Mouse (Mus musculus): ENCODE measurements around the gene Tmem86a. TPM values are rescaled to one million over a fixed set of nuclear protein-coding genes. Genes with fewer than 3 reads are reported as not detected.

The Tmem86a gene
- polyA plus RNA-seq, 1 experiment from 2014 or later, result 18.3 TPM

- WGBS, result 90% methylated on average over 4 of the region's 4 CpGs
- no peaks in the 10 kb centered on the region for H3K9me3 ChIP-seq (ENCODE audit: control insufficient read depth, low read length)
- ATAC-seq (ENCODE audit: low FRiP score, low TSS enrichment), result no peak
- H3K4me1 ChIP-seq (ENCODE audit: control insufficient read depth, insufficient read depth, low read length), result peaks cover 16% of the 10 kb centered on the region; the same call in 1 of the 2 replicates
- no peaks in the 10 kb centered on the region for H3K27me3 ChIP-seq (ENCODE audit: control insufficient read depth, insufficient read depth, low read length)
- peaks cover 10% of the 10 kb centered on the region for H3K36me3 ChIP-seq (ENCODE audit: control insufficient read depth, insufficient read depth, low read length)
- no peak overlapping the region for H3K27ac ChIP-seq (ENCODE audit: low read depth, low read length)
- H3K9ac ChIP-seq (ENCODE audit: low read depth, low read length), result no peak overlapping the region
- no peak overlapping the region for H3K4me3 ChIP-seq (ENCODE audit: low read length)
- no peak overlapping the region for H3K4me2 ChIP-seq (replicated peaks; ENCODE audit: low read depth, low read length)
Measured at GRCm38 (mm10) chr7:47056273-47056672, 5.9 kb downstream of the Tmem86a start.

GRCm38 (mm10) chr7:47059339-47059738 is 8.9 kb downstream of the Tmem86a start:
- no peaks in the 10 kb centered on the region for H3K9me3 ChIP-seq (ENCODE audit: control insufficient read depth, low read length)
- H3K36me3 ChIP-seq (ENCODE audit: control insufficient read depth, insufficient read depth, low read length), result no peaks in the 10 kb centered on the region
- no peak overlapping the region for H3K27ac ChIP-seq (ENCODE audit: low read depth, low read length)
- no peak overlapping the region for H3K4me2 ChIP-seq (replicated peaks; ENCODE audit: low read depth, low read length)
- WGBS, result 77% methylated on average over 7 of the region's 7 CpGs
- H3K27me3 ChIP-seq (ENCODE audit: control insufficient read depth, insufficient read depth, low read length), result no peaks in the 10 kb centered on the region
- H3K4me1 ChIP-seq (ENCODE audit: control insufficient read depth, insufficient read depth, low read length), result no peaks in the 10 kb centered on the region
- ATAC-seq (ENCODE audit: low FRiP score, low TSS enrichment), result no peak
- H3K4me3 ChIP-seq (ENCODE audit: low read length), result no peak overlapping the region
- H3K9ac ChIP-seq (ENCODE audit: low read depth, low read length), result no peak overlapping the region

DNA sequence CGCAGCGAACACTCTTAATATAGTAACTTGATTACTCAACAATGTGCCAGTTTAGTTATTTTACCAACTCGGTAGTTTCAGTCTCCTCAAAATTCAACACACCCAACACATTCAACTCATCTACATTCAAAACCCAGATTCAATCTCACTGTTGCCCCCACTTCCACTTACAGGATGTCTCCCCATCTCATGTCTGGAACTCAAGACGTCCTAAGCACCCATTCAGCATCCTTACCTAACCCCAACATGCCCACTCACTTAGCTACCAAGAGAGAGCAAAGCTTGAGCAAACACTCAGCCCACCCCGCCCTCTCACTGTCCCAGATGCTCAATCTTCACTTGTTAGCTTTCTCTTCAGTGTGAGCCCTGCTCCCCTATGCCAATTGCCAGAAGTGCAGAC is 11.2 kb downstream of the Tmem86a start:
- H3K36me3 ChIP-seq (ENCODE audit: control insufficient read depth, insufficient read depth, low read length), result no peaks in the 10 kb centered on the region
- no peak overlapping the region for H3K9ac ChIP-seq (ENCODE audit: low read depth, low read length)
- H3K4me1 ChIP-seq (ENCODE audit: control insufficient read depth, insufficient read depth, low read length), result no peaks in the 10 kb centered on the region
- H3K27me3 ChIP-seq (ENCODE audit: control insufficient read depth, insufficient read depth, low read length), result no peaks in the 10 kb centered on the region
- H3K4me3 ChIP-seq (ENCODE audit: low read length), result no peak overlapping the region
- no peak for ATAC-seq (ENCODE audit: low FRiP score, low TSS enrichment)
- H3K9me3 ChIP-seq (ENCODE audit: control insufficient read depth, low read length), result no peaks in the 10 kb centered on the region
- WGBS, result 83% methylated on average over 5 of the region's 5 CpGs
- H3K27ac ChIP-seq (ENCODE audit: low read depth, low read length), result no peak overlapping the region
- no peak overlapping the region for H3K4me2 ChIP-seq (replicated peaks; ENCODE audit: low read depth, low read length)

- H3K9ac ChIP-seq (ENCODE audit: low read depth, low read length), result no peak overlapping the region
- H3K4me3 ChIP-seq (ENCODE audit: low read length), result no peak overlapping the region
- H3K9me3 ChIP-seq (ENCODE audit: control insufficient read depth, low read length), result no peaks in the 10 kb centered on the region
- WGBS, result 79% methylated on average over 3 of the region's 3 CpGs
- no peak overlapping the region for H3K4me2 ChIP-seq (replicated peaks; ENCODE audit: low read depth, low read length)
- no peak overlapping the region for H3K27ac ChIP-seq (ENCODE audit: low read depth, low read length)
- H3K4me1 ChIP-seq (ENCODE audit: control insufficient read depth, insufficient read depth, low read length), result no peaks in the 10 kb centered on the region
- no peaks in the 10 kb centered on the region for H3K27me3 ChIP-seq (ENCODE audit: control insufficient read depth, insufficient read depth, low read length)
- H3K36me3 ChIP-seq (ENCODE audit: control insufficient read depth, insufficient read depth, low read length), result no peaks in the 10 kb centered on the region
- no peak for ATAC-seq (ENCODE audit: low FRiP score, low TSS enrichment)
Measured at GRCm38 (mm10) chr7:47066942-47067341, 16.5 kb downstream of the Tmem86a start.

DNA sequence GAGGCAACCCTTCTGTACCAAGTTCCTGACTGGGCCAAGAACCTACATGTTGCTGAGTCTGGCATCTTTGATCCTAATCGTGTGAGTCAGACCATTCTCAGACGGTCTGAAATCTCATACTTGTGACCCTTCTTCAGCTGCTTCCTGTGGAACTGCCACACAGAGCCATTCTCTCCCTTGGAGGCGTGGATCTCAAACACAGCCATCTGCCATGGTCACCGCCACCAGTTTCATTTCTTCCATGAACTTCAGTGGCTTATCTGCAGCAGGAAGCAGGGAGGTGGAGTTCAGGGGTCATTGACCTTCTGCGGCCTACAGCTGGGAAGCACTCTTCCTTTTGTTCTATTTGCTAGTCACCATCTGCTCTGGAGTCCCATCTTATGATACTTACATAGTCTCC is 17.5 kb downstream of the Tmem86a start:
- H3K36me3 ChIP-seq (ENCODE audit: control insufficient read depth, insufficient read depth, low read length), result no peaks in the 10 kb centered on the region
- no peak overlapping the region for H3K27ac ChIP-seq (ENCODE audit: low read depth, low read length)
- WGBS, result 54% methylated on average over 5 of the region's 5 CpGs
- H3K27me3 ChIP-seq (ENCODE audit: control insufficient read depth, insufficient read depth, low read length), result no peaks in the 10 kb centered on the region
- no peak overlapping the region for H3K4me3 ChIP-seq (ENCODE audit: low read length)
- H3K4me2 ChIP-seq (replicated peaks; ENCODE audit: low read depth, low read length), result no peak overlapping the region
- no peak for ATAC-seq (ENCODE audit: low FRiP score, low TSS enrichment)
- H3K9ac ChIP-seq (ENCODE audit: low read depth, low read length), result no peak overlapping the region
- no peaks in the 10 kb centered on the region for H3K9me3 ChIP-seq (ENCODE audit: control insufficient read depth, low read length)
- H3K4me1 ChIP-seq (ENCODE audit: control insufficient read depth, insufficient read depth, low read length), result peaks cover 4% of the 10 kb centered on the region; the same call in 1 of the 2 replicates

DNA sequence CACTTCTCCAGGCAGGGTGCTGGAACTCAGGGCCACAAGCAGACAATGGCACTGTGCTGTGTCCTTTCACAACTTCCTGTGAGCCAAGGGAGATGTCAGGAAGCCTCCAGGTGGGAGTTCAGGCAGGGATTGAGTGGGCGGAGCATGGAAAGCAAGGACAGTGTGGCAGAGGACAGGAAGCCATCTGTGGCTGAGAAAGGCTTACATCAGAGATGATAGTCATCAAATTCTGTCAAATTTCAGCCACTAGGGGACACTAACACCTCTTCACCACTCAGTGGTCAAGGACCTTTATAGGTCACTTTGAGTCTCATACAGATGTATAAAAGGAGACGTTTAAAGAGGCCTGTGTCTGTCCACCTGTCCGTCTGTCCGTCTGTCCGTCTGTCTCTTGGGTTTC is 22.1 kb downstream of the Tmem86a start:
- ATAC-seq (ENCODE audit: low FRiP score, low TSS enrichment), result peak; percentile 4; the same call in 1 of the 2 replicates
- H3K27me3 ChIP-seq (ENCODE audit: control insufficient read depth, insufficient read depth, low read length), result no peaks in the 10 kb centered on the region
- WGBS, result 75% methylated on average over 5 of the region's 5 CpGs
- H3K36me3 ChIP-seq (ENCODE audit: control insufficient read depth, insufficient read depth, low read length), result no peaks in the 10 kb centered on the region
- H3K4me1 ChIP-seq (ENCODE audit: control insufficient read depth, insufficient read depth, low read length), result peaks cover 13% of the 10 kb centered on the region; the same call in 1 of the 2 replicates
- H3K4me2 ChIP-seq (replicated peaks; ENCODE audit: low read depth, low read length), result no peak overlapping the region
- H3K9ac ChIP-seq (ENCODE audit: low read depth, low read length), result no peak overlapping the region
- no peak overlapping the region for H3K4me3 ChIP-seq (ENCODE audit: low read length)
- H3K27ac ChIP-seq (ENCODE audit: low read depth, low read length), result peak overlapping the region; percentile 68; the same call in 1 of the 2 replicates
- H3K9me3 ChIP-seq (ENCODE audit: control insufficient read depth, low read length), result no peaks in the 10 kb centered on the region

GRCm38 (mm10) chr7:47073536-47074521 is 23.4 kb downstream of the Tmem86a start:
- Histone ChIP-seq H3K9ac (ENCODE audit: low read depth, low read length) (no peak overlapping the region), H3K9me3 (ENCODE audit: control insufficient read depth, low read length) (no peaks in the 10 kb centered on the region), H3K4me1 (ENCODE audit: control insufficient read depth, insufficient read depth, low read length) (peaks cover 13% of the 10 kb centered on the region; the same call in 1 of the 2 replicates), H3K27me3 (ENCODE audit: control insufficient read depth, insufficient read depth, low read length) (no peaks in the 10 kb centered on the region), H3K36me3 (ENCODE audit: control insufficient read depth, insufficient read depth, low read length) (no peaks in the 10 kb centered on the region), H3K4me3 (ENCODE audit: low read length) (no peak overlapping the region), H3K4me2 (replicated peaks; ENCODE audit: low read depth, low read length) (no peak overlapping the region), H3K27ac (ENCODE audit: low read depth, low read length) (peak overlapping the region; percentile 68; the same call in 1 of the 2 replicates)
- 22% methylated on average over 18 of the region's 18 CpGs for WGBS
- ATAC-seq (ENCODE audit: low FRiP score, low TSS enrichment), result peak; percentile 84

DNA sequence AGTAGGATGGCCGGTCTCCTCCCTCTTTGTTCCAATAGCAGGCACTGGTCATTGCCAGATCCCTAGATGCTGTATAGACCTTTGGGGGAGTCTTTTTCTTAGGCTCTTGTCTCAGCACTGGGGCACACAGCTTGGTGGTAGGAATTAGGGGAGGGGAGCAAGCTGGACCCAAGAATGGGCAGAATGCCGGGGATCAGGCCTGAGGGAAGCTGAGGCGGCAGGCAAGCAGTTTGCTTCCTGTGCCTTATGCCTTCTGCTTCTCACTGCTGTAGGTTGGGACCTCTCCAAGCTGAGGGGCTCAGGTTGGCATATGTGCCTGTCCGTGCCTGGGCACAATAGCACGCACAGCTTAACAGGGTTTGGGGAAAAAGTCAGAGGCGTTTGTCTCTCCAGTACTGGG is 25.8 kb downstream of the Tmem86a start:
- H3K4me1 ChIP-seq (ENCODE audit: control insufficient read depth, insufficient read depth, low read length), result peaks cover 13% of the 10 kb centered on the region; the same call in 1 of the 2 replicates
- H3K4me3 ChIP-seq (ENCODE audit: low read length), result no peak overlapping the region
- H3K27me3 ChIP-seq (ENCODE audit: control insufficient read depth, insufficient read depth, low read length), result no peaks in the 10 kb centered on the region
- no peak overlapping the region for H3K27ac ChIP-seq (ENCODE audit: low read depth, low read length)
- WGBS, result 93% methylated on average over 6 of the region's 6 CpGs
- H3K4me2 ChIP-seq (replicated peaks; ENCODE audit: low read depth, low read length), result no peak overlapping the region
- no peak overlapping the region for H3K9ac ChIP-seq (ENCODE audit: low read depth, low read length)
- no peaks in the 10 kb centered on the region for H3K9me3 ChIP-seq (ENCODE audit: control insufficient read depth, low read length)
- no peak for ATAC-seq (ENCODE audit: low FRiP score, low TSS enrichment)
- no peaks in the 10 kb centered on the region for H3K36me3 ChIP-seq (ENCODE audit: control insufficient read depth, insufficient read depth, low read length)

GRCm38 (mm10) chr7:47076729-47077128 is 26.3 kb downstream of the Tmem86a start:
- Histone ChIP-seq H3K4me3 (ENCODE audit: low read length) (no peak overlapping the region), H3K9ac (ENCODE audit: low read depth, low read length) (no peak overlapping the region), H3K4me2 (replicated peaks; ENCODE audit: low read depth, low read length) (no peak overlapping the region), H3K27ac (ENCODE audit: low read depth, low read length) (no peak overlapping the region), H3K36me3 (ENCODE audit: control insufficient read depth, insufficient read depth, low read length) (no peaks in the 10 kb centered on the region), H3K27me3 (ENCODE audit: control insufficient read depth, insufficient read depth, low read length) (no peaks in the 10 kb centered on the region), H3K9me3 (ENCODE audit: control insufficient read depth, low read length) (no peaks in the 10 kb centered on the region), H3K4me1 (ENCODE audit: control insufficient read depth, insufficient read depth, low read length) (peaks cover 13% of the 10 kb centered on the region; the same call in 1 of the 2 replicates)
- WGBS, result 72% methylated on average over 3 of the region's 3 CpGs
- ATAC-seq (ENCODE audit: low FRiP score, low TSS enrichment), result no peak

All from kidney, embryonic 14.5 days (tissue).